Mouse (Mus musculus): ENCODE data around the gene Orc6. TPM values are rescaled to one million over a fixed set of nuclear protein-coding genes. Genes with fewer than 3 reads are reported as not detected.

The Orc6 gene
- polyA plus RNA-seq, 1 experiment = 18.0 TPM

- Histone ChIP-seq H3K4me1 (ENCODE audit: control insufficient read depth, insufficient read depth, low read length) (no peaks in the 10 kb centered on the region), H3K27ac (ENCODE audit: control insufficient read depth, insufficient read depth, low read depth, low read length) (no peak overlapping the region), H3K36me3 (ENCODE audit: control insufficient read depth, insufficient read depth, low read length) (no peaks in the 10 kb centered on the region), H3K4me3 (ENCODE audit: control insufficient read depth, low read depth, low read length) (no peak overlapping the region), H3K27me3 (ENCODE audit: control insufficient read depth, insufficient read depth, low read length) (no peaks in the 10 kb centered on the region)
- TF ChIP-seq POLR2A (IDR thresholded peaks at IDR 0.05; ENCODE audit: control insufficient read depth, low read depth, low read length) = no peak
- TF ChIP-seq CTCF (IDR thresholded peaks at IDR 0.05; ENCODE audit: control insufficient read depth, insufficient read depth, insufficient replicate concordance, low read depth, low read length) = no peak
These were observed 36.9 kb downstream of the Orc6 start for GRCm38 (mm10) chr8:85336211-85336933.

- Histone ChIP-seq H3K27ac (ENCODE audit: control insufficient read depth, insufficient read depth, low read depth, low read length) (no peak overlapping the region), H3K36me3 (ENCODE audit: control insufficient read depth, insufficient read depth, low read length) (no peaks in the 10 kb centered on the region), H3K4me3 (ENCODE audit: control insufficient read depth, low read depth, low read length) (no peak overlapping the region), H3K27me3 (ENCODE audit: control insufficient read depth, insufficient read depth, low read length) (no peaks in the 10 kb centered on the region), H3K4me1 (ENCODE audit: control insufficient read depth, insufficient read depth, low read length) (no peaks in the 10 kb centered on the region)
- TF ChIP-seq CTCF (IDR thresholded peaks at IDR 0.05; ENCODE audit: control insufficient read depth, insufficient read depth, insufficient replicate concordance, low read depth, low read length) (no peak), POLR2A (IDR thresholded peaks at IDR 0.05; ENCODE audit: control insufficient read depth, low read depth, low read length) (no peak)
These were observed 38.2 kb downstream of the Orc6 start for GRCm38 (mm10) chr8:85337681-85338080.

- H3K4me1 ChIP-seq (ENCODE audit: control insufficient read depth, insufficient read depth, low read length) = no peaks in the 10 kb centered on the region
- TF ChIP-seq POLR2A (IDR thresholded peaks at IDR 0.05; ENCODE audit: control insufficient read depth, low read depth, low read length) = no peak
- no peak for TF ChIP-seq CTCF (IDR thresholded peaks at IDR 0.05; ENCODE audit: control insufficient read depth, insufficient read depth, insufficient replicate concordance, low read depth, low read length)
- H3K27me3 ChIP-seq (ENCODE audit: control insufficient read depth, insufficient read depth, low read length) = no peaks in the 10 kb centered on the region
- H3K4me3 ChIP-seq (ENCODE audit: control insufficient read depth, low read depth, low read length) = no peak overlapping the region
- H3K36me3 ChIP-seq (ENCODE audit: control insufficient read depth, insufficient read depth, low read length) = no peaks in the 10 kb centered on the region
- H3K27ac ChIP-seq (ENCODE audit: control insufficient read depth, insufficient read depth, low read depth, low read length) = no peak overlapping the region
These were observed 40.6 kb downstream of the Orc6 start for GRCm38 (mm10) chr8:85339871-85340573.

GRCm38 (mm10) chr8:85353287-85353686 lies 53.9 kb downstream of the Orc6 start:
- H3K4me1 ChIP-seq (ENCODE audit: control insufficient read depth, insufficient read depth, low read length) = no peaks in the 10 kb centered on the region
- no peaks in the 10 kb centered on the region for H3K36me3 ChIP-seq (ENCODE audit: control insufficient read depth, insufficient read depth, low read length)
- TF ChIP-seq POLR2A (IDR thresholded peaks at IDR 0.05; ENCODE audit: control insufficient read depth, low read depth, low read length) (no peak), CTCF (IDR thresholded peaks at IDR 0.05; ENCODE audit: control insufficient read depth, insufficient read depth, insufficient replicate concordance, low read depth, low read length) (no peak)
- H3K27ac ChIP-seq (ENCODE audit: control insufficient read depth, insufficient read depth, low read depth, low read length) = no peak overlapping the region
- no peaks in the 10 kb centered on the region for H3K27me3 ChIP-seq (ENCODE audit: control insufficient read depth, insufficient read depth, low read length)
- H3K4me3 ChIP-seq (ENCODE audit: control insufficient read depth, low read depth, low read length) = no peak overlapping the region

Other genes with a start within 250 kb of the Orc6 start
- gene Fbxw9, start 239.6 kb upstream of the Orc6 start, polyA plus RNA-seq (2012; rRNA removed) = 83.8 and 91.5 TPM in 2 replicates
- gene Gm5741, start 231.7 kb upstream of the Orc6 start, polyA plus RNA-seq (2012; rRNA removed) = not detected in 2 replicates
- 20.0 and 22.2 TPM in 2 replicates for gene Dhps, start 227.9 kb upstream of the Orc6 start, polyA plus RNA-seq (2012; rRNA removed)
- 32.1 and 32.6 TPM in 2 replicates for gene Wdr83os, start 218.9 kb upstream of the Orc6 start, polyA plus RNA-seq (2012; rRNA removed)
- gene Wdr83, start 218.3 kb upstream of the Orc6 start, polyA plus RNA-seq (2012; rRNA removed) = 21.1 and 21.4 TPM in 2 replicates
- gene Man2b1, start 216.4 kb upstream of the Orc6 start, polyA plus RNA-seq (2012; rRNA removed) = 19.3 and 19.6 TPM in 2 replicates
- 0.21 and 0.24 TPM in 2 replicates for gene Zfp791, start 176.5 kb upstream of the Orc6 start, polyA plus RNA-seq (2012; rRNA removed)
- not detected in 2 replicates for gene Cks1brt, start 147.7 kb upstream of the Orc6 start, polyA plus RNA-seq (2012; rRNA removed)
- gene Olfr371, start 73.6 kb upstream of the Orc6 start, polyA plus RNA-seq (2012; rRNA removed) = 0.53 and 0.61 TPM in 2 replicates
- 19.8 and 23.9 TPM in 2 replicates for gene Vps35, start 170 bp downstream of the Orc6 start, polyA plus RNA-seq (2012; rRNA removed)
- gene Mylk3, start 86.7 kb downstream of the Orc6 start, polyA plus RNA-seq (2012; rRNA removed) = 1.3 and 1.5 TPM in 2 replicates
- gene 4921524J17Rik, start 133.2 kb downstream of the Orc6 start, polyA plus RNA-seq (2012; rRNA removed) = 10.3 and 12.4 TPM in 2 replicates
- gene Gpt2, start 192.9 kb downstream of the Orc6 start, polyA plus RNA-seq (2012; rRNA removed) = 12.7 and 15.6 TPM in 2 replicates